Mouse (Mus musculus): ENCODE measurements at regions not wholly inside any gene's neighbourhood (a gene's known extent, or its start where the extent isn't known, plus 50 kb on each side); places are given as distances from the start of the nearest gene placed in this dataset.
A peak's percentile ranks its signal among the peaks of the same experiment; 100 is the strongest.

GRCm38 (mm10) chr15:56858134-56858533 is 619.3 kb downstream of the Slc22a22 start:
- WGBS, result 17% methylated on average over 3 of the region's 3 CpGs
- H3K36me3 ChIP-seq (replicated peaks), result no peaks in the 10 kb centered on the region
- no peak overlapping the region for H3K9ac ChIP-seq
- H3K4me3 ChIP-seq, result no peak overlapping the region
- H3K9me3 ChIP-seq, result no peaks in the 10 kb centered on the region
- H3K4me1 ChIP-seq, result no peaks in the 10 kb centered on the region
- no peak for ATAC-seq (replicated peaks)
- H3K27me3 ChIP-seq (replicated peaks), result no peaks in the 10 kb centered on the region
- no peak overlapping the region for H3K27ac ChIP-seq
- H3K4me2 ChIP-seq, result no peak overlapping the region

- Histone ChIP-seq H3K27ac (no peak overlapping the region), H3K36me3 (replicated peaks) (no peaks in the 10 kb centered on the region), H3K9me3 (no peaks in the 10 kb centered on the region), H3K4me2 (no peak overlapping the region), H3K27me3 (replicated peaks) (no peaks in the 10 kb centered on the region), H3K9ac (no peak overlapping the region), H3K4me3 (no peak overlapping the region), H3K4me1 (no peaks in the 10 kb centered on the region)
- 6% methylated on average over 2 of the region's 2 CpGs for WGBS
- no peak for ATAC-seq (replicated peaks)
Measured at GRCm38 (mm10) chr15:56856057-56856456, 621.4 kb downstream of the Slc22a22 start.

GRCm38 (mm10) chr15:56853106-56853505 is 624.3 kb downstream of the Slc22a22 start:
- no peak for ATAC-seq (replicated peaks)
- WGBS, result 62% methylated on average over 5 of the region's 5 CpGs
- no peak overlapping the region for H3K9ac ChIP-seq

GRCm38 (mm10) chr15:56847469-56848128 is 629.8 kb downstream of the Slc22a22 start:
- H3K9me3 ChIP-seq, result no peaks in the 10 kb centered on the region

More at GRCm38 (mm10) chr15:56853106-56853505, 624.3 kb downstream of the Slc22a22 start:
- Histone ChIP-seq H3K4me1 (no peaks in the 10 kb centered on the region), H3K9me3 (no peaks in the 10 kb centered on the region), H3K36me3 (replicated peaks) (no peaks in the 10 kb centered on the region), H3K4me3 (no peak overlapping the region), H3K4me2 (no peak overlapping the region), H3K27ac (no peak overlapping the region), H3K27me3 (replicated peaks) (no peaks in the 10 kb centered on the region)

GRCm38 (mm10) chr15:56844574-56844973 is 632.9 kb downstream of the Slc22a22 start:
- no peak overlapping the region for H3K4me3 ChIP-seq
- H3K36me3 ChIP-seq (replicated peaks), result no peaks in the 10 kb centered on the region
- WGBS, result 52% methylated on average over 1 of the region's 1 CpGs
- H3K9me3 ChIP-seq, result no peaks in the 10 kb centered on the region
- no peak overlapping the region for H3K9ac ChIP-seq
- no peak overlapping the region for H3K4me2 ChIP-seq
- H3K27me3 ChIP-seq (replicated peaks), result no peaks in the 10 kb centered on the region
- H3K27ac ChIP-seq, result no peak overlapping the region
- H3K4me1 ChIP-seq, result no peaks in the 10 kb centered on the region
- no peak for ATAC-seq (replicated peaks)

More at GRCm38 (mm10) chr15:56847469-56848128, 629.8 kb downstream of the Slc22a22 start:
- Histone ChIP-seq H3K36me3 (replicated peaks) (no peaks in the 10 kb centered on the region), H3K27ac (no peak overlapping the region), H3K4me2 (no peak overlapping the region), H3K4me1 (no peaks in the 10 kb centered on the region), H3K4me3 (no peak overlapping the region), H3K27me3 (replicated peaks) (no peaks in the 10 kb centered on the region), H3K9ac (no peak overlapping the region)
- 52% methylated on average over 6 of the region's 6 CpGs for WGBS
- ATAC-seq (replicated peaks), result no peak

GRCm38 (mm10) chr15:56841516-56841915 is 635.9 kb downstream of the Slc22a22 start:
- no peak overlapping the region for H3K4me2 ChIP-seq
- no peaks in the 10 kb centered on the region for H3K27me3 ChIP-seq (replicated peaks)
- H3K4me1 ChIP-seq, result no peaks in the 10 kb centered on the region
- no peaks in the 10 kb centered on the region for H3K9me3 ChIP-seq
- no peak overlapping the region for H3K9ac ChIP-seq
- ATAC-seq (replicated peaks), result no peak
- no peak overlapping the region for H3K27ac ChIP-seq
- H3K36me3 ChIP-seq (replicated peaks), result no peaks in the 10 kb centered on the region
- WGBS, result 90% methylated on average over 3 of the region's 3 CpGs
- H3K4me3 ChIP-seq, result no peak overlapping the region

DNA sequence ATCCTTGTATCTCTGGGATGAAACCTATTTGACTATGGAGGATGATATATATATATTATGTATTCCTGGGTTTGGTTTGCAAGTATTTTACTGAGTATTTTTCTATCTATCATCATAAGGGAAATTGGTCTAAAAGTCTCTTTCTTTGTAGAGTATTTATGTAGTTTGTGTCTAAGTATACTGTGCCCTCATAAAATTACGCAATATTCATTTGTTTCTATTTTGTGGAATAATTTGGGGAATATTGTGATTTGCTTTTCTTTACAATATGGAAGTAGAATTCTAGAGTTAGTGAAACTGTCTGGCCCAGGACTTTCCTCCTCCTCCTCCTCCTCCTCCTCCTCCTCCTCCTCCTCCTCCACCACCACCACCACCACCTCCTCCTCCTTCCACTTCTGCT is 640.1 kb downstream of the Slc22a22 start:
- WGBS, result 96% methylated on average over 1 of the region's 1 CpGs
- Histone ChIP-seq H3K4me1 (no peaks in the 10 kb centered on the region), H3K9me3 (no peaks in the 10 kb centered on the region), H3K4me2 (no peak overlapping the region), H3K9ac (no peak overlapping the region), H3K27me3 (replicated peaks) (no peaks in the 10 kb centered on the region), H3K4me3 (no peak overlapping the region), H3K36me3 (replicated peaks) (no peaks in the 10 kb centered on the region), H3K27ac (no peak overlapping the region)
- ATAC-seq (replicated peaks), result no peak

- H3K36me3 ChIP-seq (replicated peaks), result no peaks in the 10 kb centered on the region
- H3K27me3 ChIP-seq (replicated peaks), result no peaks in the 10 kb centered on the region
- ATAC-seq (replicated peaks), result no peak
- H3K4me1 ChIP-seq, result no peaks in the 10 kb centered on the region
- no peaks in the 10 kb centered on the region for H3K9me3 ChIP-seq
- no peak overlapping the region for H3K4me3 ChIP-seq
- WGBS, result 92% methylated on average over 2 of the region's 2 CpGs
- H3K9ac ChIP-seq, result no peak overlapping the region
- H3K4me2 ChIP-seq, result no peak overlapping the region
- no peak overlapping the region for H3K27ac ChIP-seq
Measured at GRCm38 (mm10) chr15:56834621-56835020, 642.8 kb downstream of the Slc22a22 start.

GRCm38 (mm10) chr15:56832666-56833065 is 644.8 kb downstream of the Slc22a22 start:
- Histone ChIP-seq H3K9me3 (no peaks in the 10 kb centered on the region), H3K27me3 (replicated peaks) (no peaks in the 10 kb centered on the region), H3K4me2 (no peak overlapping the region), H3K4me3 (no peak overlapping the region), H3K4me1 (no peaks in the 10 kb centered on the region), H3K27ac (no peak overlapping the region), H3K36me3 (replicated peaks) (no peaks in the 10 kb centered on the region), H3K9ac (no peak overlapping the region)
- no peak for ATAC-seq (replicated peaks)
- WGBS, result 94% methylated on average over 7 of the region's 7 CpGs

- peak; percentile 81 for ATAC-seq (replicated peaks)
- 28% methylated on average over 8 of the region's 8 CpGs for WGBS
- H3K4me1 ChIP-seq, result no peaks in the 10 kb centered on the region
- no peak overlapping the region for H3K4me2 ChIP-seq
- H3K9ac ChIP-seq, result no peak overlapping the region
- H3K4me3 ChIP-seq, result no peak overlapping the region
- no peaks in the 10 kb centered on the region for H3K36me3 ChIP-seq (replicated peaks)
- no peak overlapping the region for H3K27ac ChIP-seq
- H3K9me3 ChIP-seq, result no peaks in the 10 kb centered on the region
- no peaks in the 10 kb centered on the region for H3K27me3 ChIP-seq (replicated peaks)
Measured at GRCm38 (mm10) chr15:56820977-56821579, 656.3 kb downstream of the Slc22a22 start.

- H3K4me3 ChIP-seq, result no peak overlapping the region
- ATAC-seq (replicated peaks), result peak; percentile 41; the same call in 1 of the 2 replicates
- no peaks in the 10 kb centered on the region for H3K27me3 ChIP-seq (replicated peaks)
- H3K9me3 ChIP-seq, result no peaks in the 10 kb centered on the region
- H3K4me1 ChIP-seq, result no peaks in the 10 kb centered on the region
- no peaks in the 10 kb centered on the region for H3K36me3 ChIP-seq (replicated peaks)
- H3K9ac ChIP-seq, result no peak overlapping the region
- H3K27ac ChIP-seq, result no peak overlapping the region
- WGBS, result 31% methylated on average over 4 of the region's 4 CpGs
- H3K4me2 ChIP-seq, result no peak overlapping the region
Measured at GRCm38 (mm10) chr15:56820256-56820976, 657.0 kb downstream of the Slc22a22 start.

DNA sequence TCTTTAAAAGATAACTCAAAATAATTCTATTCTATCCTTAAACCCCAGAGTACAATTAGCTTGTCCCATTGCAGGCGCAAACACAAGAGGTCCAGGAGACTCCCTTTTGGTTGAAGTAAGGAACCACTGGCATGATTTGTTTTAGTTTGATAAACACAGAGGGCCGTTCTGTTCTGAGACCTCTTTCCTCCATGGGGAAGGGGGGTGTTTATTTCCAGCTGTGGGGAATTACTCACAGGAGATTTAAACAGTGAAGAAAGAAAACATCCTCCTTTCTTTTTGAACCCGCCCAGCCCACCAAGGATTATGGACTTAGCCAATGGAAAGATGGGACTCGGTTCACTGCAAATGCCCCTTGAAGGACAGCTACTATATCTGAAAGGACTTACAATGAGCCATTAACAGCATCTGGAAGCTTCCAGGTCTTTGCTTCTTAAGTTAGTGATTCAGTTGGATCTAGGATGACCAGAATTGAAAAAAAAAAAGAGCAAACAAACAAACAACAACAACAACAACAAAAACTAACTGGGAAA is 659.2 kb downstream of the Slc22a22 start:
- H3K27me3 ChIP-seq (replicated peaks), result no peaks in the 10 kb centered on the region
- H3K4me1 ChIP-seq, result no peaks in the 10 kb centered on the region
- no peak overlapping the region for H3K9ac ChIP-seq
- H3K4me3 ChIP-seq, result no peak overlapping the region
- ATAC-seq (replicated peaks), result no peak
- H3K9me3 ChIP-seq, result no peaks in the 10 kb centered on the region
- no peak overlapping the region for H3K27ac ChIP-seq
- H3K36me3 ChIP-seq (replicated peaks), result no peaks in the 10 kb centered on the region
- H3K4me2 ChIP-seq, result no peak overlapping the region
- WGBS, result 13% methylated on average over 4 of the region's 4 CpGs
